Mouse (Mus musculus): ENCODE measurements around the gene Mrps15. TPM values are rescaled to one million over a fixed set of nuclear protein-coding genes. Genes with fewer than 3 reads are reported as not detected.

Mrps15 gene
- total and polyA plus RNA-seq, 3 experiments: 91.5 to 157 TPM; not detected in 1

GRCm38 (mm10) chr4:126058134-126058996, 11.6 kb downstream of the Mrps15 start, which contains the start of gene Oscp1 (continued):
- TF ChIP-seq USF1 (IDR thresholded peaks at IDR 0.05; ENCODE audit: low read depth, low read length) (no peak), POLR2AphosphoS5 (IDR thresholded peaks at IDR 0.05; ENCODE audit: borderline replicate concordance, low read depth, low read length) (no peak), E2F4 (IDR thresholded peaks at IDR 0.05; ENCODE audit: borderline replicate concordance, low read depth, low read length) (peak; percentile 59; the same call in 1 of the 2 replicates), RAD21 (IDR thresholded peaks at IDR 0.05; ENCODE audit: low read depth, low read length) (no peak), ZNF384 (IDR thresholded peaks at IDR 0.05; ENCODE audit: low read depth, low read length) (no peak), MAFK (IDR thresholded peaks at IDR 0.05; ENCODE audit: borderline replicate concordance, low read depth, low read length) (no peak), MAZ (IDR thresholded peaks at IDR 0.05; ENCODE audit: low read depth, low read length) (no peak; the same call in 1 of the 2 replicates), MYB (IDR thresholded peaks at IDR 0.05; ENCODE audit: low read depth, low read length) (no peak), KAT2A (conservative IDR thresholded peaks at IDR 0.05; ENCODE audit: low read depth, low read length) (peak; percentile 61; the same call in 1 of the 2 replicates), MEF2A (IDR thresholded peaks at IDR 0.05; ENCODE audit: extremely low read depth, insufficient replicate concordance, low read depth, low read length, poor library complexity, severe bottlenecking) (no peak), ETS1 (IDR thresholded peaks at IDR 0.05; ENCODE audit: low read depth, low read length) (no peak), ZKSCAN1 (IDR thresholded peaks at IDR 0.05; ENCODE audit: low read depth, low read length) (0 out of 2 replicates have a peak, but pooled peaks have one; percentile 22), MYC (IDR thresholded peaks at IDR 0.05; ENCODE audit: low read depth, low read length) (no peak), GATA1 (IDR thresholded peaks at IDR 0.05; ENCODE audit: low read depth, low read length) (0 out of 2 replicates have a peak, but pooled peaks have one; percentile 1), NRF1 (IDR thresholded peaks at IDR 0.05; ENCODE audit: insufficient read depth, low read depth, low read length, poor library complexity, severe bottlenecking) (peak; percentile 10; the same call in 1 of the 2 replicates), MAX (IDR thresholded peaks at IDR 0.05; ENCODE audit: low read length) (no peak), EP300 (IDR thresholded peaks at IDR 0.05; ENCODE audit: low read depth in 1 of 2, low read length in 2 of 2) (no peak)

- H3K4me3 ChIP-seq (ENCODE audit: control insufficient read depth in 1 of 2, insufficient read depth in 1 of 2, low read depth in 2 of 2, low read length in 2 of 2): peak overlapping the region; percentile 61 to 76; a peak in 3 of 4 replicates
- no peak for DNase-seq (ENCODE audit: low read depth, low spot score)
- peak overlapping the region; percentile 57 for H3K9ac ChIP-seq (ENCODE audit: control insufficient read depth, low read depth, low read length, poor library complexity, severe bottlenecking)
- no peak overlapping the region for H3K27ac ChIP-seq (ENCODE audit: control insufficient read depth, low read depth, low read length)
- peaks cover 0 to 7% of the 10 kb centered on the region in 2 experiments; a peak in 3 of 4 replicates for H3K4me1 ChIP-seq (ENCODE audit: control insufficient read depth in 1 of 2, insufficient read depth in 2 of 2, low read length in 2 of 2)
- no peaks in the 10 kb centered on the region; the same call in 1 of the 2 replicates for H3K79me2 ChIP-seq (ENCODE audit: control insufficient read depth, insufficient read depth, low read length, poor library complexity)
- no peaks in the 10 kb centered on the region for H3K27me3 ChIP-seq (ENCODE audit: control insufficient read depth in 1 of 2, insufficient read depth in 2 of 2, low read length in 2 of 2)
- no peaks in the 10 kb centered on the region; a peak in 1 of 4 replicates for H3K36me3 ChIP-seq (ENCODE audit: control insufficient read depth in 1 of 2, insufficient read depth in 2 of 2, low read length in 2 of 2)
- no peak for TF ChIP-seq RAD21 (IDR thresholded peaks at IDR 0.05; ENCODE audit: low read depth, low read length)
- TF ChIP-seq CHD1 (IDR thresholded peaks at IDR 0.05; ENCODE audit: low read depth, low read length): no peak
- TF ChIP-seq POLR2A (IDR thresholded peaks at IDR 0.05; ENCODE audit: control insufficient read depth in 1 of 2, insufficient read depth in 1 of 2, low read depth in 1 of 2, low read length in 2 of 2, poor library complexity in 1 of 2): no peak
- no peak for TF ChIP-seq EP300 (IDR thresholded peaks at IDR 0.05; ENCODE audit: low read depth in 1 of 2, low read length in 2 of 2)
- no peak for TF ChIP-seq GATA1 (IDR thresholded peaks at IDR 0.05; ENCODE audit: low read depth, low read length)
- no peak for TF ChIP-seq USF1 (IDR thresholded peaks at IDR 0.05; ENCODE audit: low read depth, low read length)
- TF ChIP-seq TBP (IDR thresholded peaks at IDR 0.05; ENCODE audit: low read depth, low read length): no peak
- TF ChIP-seq ZMIZ1 (IDR thresholded peaks at IDR 0.05; ENCODE audit: low read depth, low read length): no peak
- TF ChIP-seq MXI1 (IDR thresholded peaks at IDR 0.05; ENCODE audit: low read depth, low read length): no peak
- no peaks in the 10 kb centered on the region for H3K9me3 ChIP-seq (replicated peaks; ENCODE audit: insufficient read depth, low read length)
Observed at GRCm38 (mm10) chr4:126058997-126059362, 12.3 kb downstream of the Mrps15 start.

Data from MEL (cell line).